Mouse (Mus musculus): ENCODE data around the gene Slc9a9.

DNA sequence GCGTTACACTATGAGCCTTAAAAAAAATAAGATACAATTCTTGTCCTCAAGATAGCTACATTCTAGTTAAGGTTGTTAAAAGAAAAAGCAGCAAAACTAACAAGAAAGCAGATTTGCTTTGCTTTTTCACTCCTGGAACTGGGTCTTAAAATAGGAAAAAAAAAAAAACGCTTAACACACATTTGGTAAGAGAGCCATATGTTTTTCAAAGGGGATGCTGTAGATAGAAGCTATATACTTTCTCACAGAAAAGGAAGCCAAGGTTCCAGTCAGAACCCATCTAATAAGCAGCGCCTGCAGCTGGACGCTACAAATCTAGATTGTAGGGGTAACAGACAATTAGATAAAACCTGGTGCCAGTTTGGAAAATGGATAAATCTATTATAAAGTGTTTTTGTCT is 386.1 kb downstream of the Slc9a9 start:
- TF ChIP-seq CTCF (IDR thresholded peaks at IDR 0.05; ENCODE audit: insufficient read depth, low read length) (no peak), POLR2A (IDR thresholded peaks at IDR 0.05; ENCODE audit: borderline replicate concordance, extremely low read depth, low read depth, low read length) (no peak)
